Mouse (Mus musculus): ENCODE measurements at regions not wholly inside any gene's neighbourhood (a gene's known extent, or its start where the extent isn't known, plus 50 kb on each side); places are given as distances from the start of the nearest gene placed in this dataset.
"Not testable (repeated sequence)": the region's sequence is repeated elsewhere in the genome, so short reads cannot be mapped to it uniquely, and the experiment has no call there.

DNA sequence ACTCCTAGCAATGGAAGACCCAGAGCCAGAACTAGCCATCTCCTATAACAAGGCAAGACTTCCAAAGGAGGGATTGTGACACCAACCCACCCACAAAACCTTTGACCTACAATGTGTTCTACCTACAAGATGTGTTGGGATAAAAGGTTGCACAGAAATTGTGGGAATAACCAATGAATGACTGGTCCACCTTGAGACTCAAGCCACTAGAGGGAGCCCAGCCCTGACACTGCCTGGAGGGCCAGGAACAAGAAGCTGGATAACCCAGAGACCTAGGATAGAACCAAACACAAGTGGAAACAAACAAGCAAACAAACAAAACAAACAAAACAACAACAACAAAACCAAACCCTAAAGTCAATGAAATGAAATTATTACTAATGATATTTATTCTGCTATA, 288.8 kb downstream of the Dchs2 start:
- intact Hi-C loops (cut with DNase I), result no loop called here
- peak in 1 of 2 experiments; percentile 3 for DNase-seq (ENCODE audit: low spot score in 2 of 2)

DNA sequence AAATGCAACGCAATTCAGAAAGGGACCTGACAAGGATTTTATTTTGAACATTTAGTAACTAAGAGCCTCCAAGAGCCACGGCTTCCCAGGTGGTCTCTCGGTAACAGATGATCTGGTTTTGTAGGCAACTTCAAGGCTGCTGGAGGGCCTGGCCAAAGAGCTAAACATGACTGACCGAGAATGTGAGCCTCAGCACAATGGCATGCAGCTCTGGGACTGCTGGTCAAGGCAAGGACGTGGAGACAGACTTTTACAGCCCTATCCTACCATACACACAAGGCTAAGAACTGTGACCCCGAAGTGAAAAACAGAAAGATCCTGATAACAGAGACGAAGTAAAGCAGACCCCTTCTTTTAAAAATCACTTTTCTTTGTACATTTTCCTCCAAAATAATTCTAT, 296.5 kb downstream of the Dchs2 start:
- intact Hi-C loops (cut with DNase I), result no loop called here
- no peak for DNase-seq (ENCODE audit: low spot score in 2 of 2)

DNA sequence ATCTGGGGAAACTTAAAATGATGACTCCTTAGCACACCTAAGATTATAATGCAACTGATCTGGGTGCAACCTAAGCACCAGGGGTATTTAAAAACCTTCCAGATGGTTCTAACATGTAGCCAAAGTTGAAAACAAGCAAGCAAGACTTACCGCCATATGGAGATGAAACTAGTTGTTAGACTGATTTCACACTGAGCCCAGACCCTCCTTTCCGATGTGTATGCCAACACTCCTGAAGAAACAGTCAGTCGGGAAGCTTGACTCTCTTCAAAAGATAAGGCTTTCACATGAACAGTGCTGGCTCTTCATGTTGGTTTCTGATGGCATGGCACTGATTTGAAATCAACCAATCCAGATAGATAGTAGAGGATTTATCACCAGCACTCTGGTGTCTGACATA, 301.6 kb downstream of the Dchs2 start:
- intact Hi-C loops (cut with DNase I), result no loop called here

DNA sequence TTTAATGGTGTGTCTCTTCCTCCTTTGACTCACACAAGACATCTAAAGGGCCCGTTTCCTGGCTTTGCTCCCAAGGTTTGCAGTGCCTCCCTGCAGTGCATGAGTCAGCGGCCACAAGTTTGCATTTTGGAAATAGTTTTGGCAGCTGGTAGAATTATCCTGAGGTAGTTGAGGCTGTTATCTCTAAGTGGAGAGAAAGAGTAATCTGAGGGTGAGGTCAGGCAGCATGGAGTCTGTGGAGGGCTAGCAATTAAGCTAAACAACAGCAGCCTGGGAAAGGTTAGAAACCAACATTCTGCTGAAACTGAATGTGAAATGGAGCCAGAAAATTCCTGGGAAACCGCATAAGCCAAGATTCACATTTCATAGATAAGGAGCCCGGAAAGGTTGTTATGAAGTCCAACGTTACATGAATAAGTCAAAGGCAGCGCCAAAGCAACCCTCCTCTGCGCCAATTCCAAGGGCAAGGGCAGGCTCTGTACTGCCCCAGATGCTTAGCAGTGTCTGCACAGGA, 318.5 kb downstream of the Dchs2 start:
- intact Hi-C loops (cut with DNase I), result no loop called here
- DNase-seq (ENCODE audit: low spot score in 2 of 2), result peak; percentile 2 to 43

More for the DNA sequence above, 301.6 kb downstream of the Dchs2 start:
- DNase-seq (ENCODE audit: low spot score in 2 of 2), result peak in 1 of 2 experiments; percentile 9

GRCm38 (mm10) chr3:83450662-83451061, 315.5 kb upstream of the Sfrp2 start:
- no peak for DNase-seq (ENCODE audit: low spot score in 2 of 2)
- intact Hi-C loops (cut with DNase I), result no loop called here

- no peak for DNase-seq (ENCODE audit: low spot score in 2 of 2)
- intact Hi-C loops (cut with DNase I), result no loop called here
These were observed 314.8 kb upstream of the Sfrp2 start for GRCm38 (mm10) chr3:83451317-83451716.

DNA sequence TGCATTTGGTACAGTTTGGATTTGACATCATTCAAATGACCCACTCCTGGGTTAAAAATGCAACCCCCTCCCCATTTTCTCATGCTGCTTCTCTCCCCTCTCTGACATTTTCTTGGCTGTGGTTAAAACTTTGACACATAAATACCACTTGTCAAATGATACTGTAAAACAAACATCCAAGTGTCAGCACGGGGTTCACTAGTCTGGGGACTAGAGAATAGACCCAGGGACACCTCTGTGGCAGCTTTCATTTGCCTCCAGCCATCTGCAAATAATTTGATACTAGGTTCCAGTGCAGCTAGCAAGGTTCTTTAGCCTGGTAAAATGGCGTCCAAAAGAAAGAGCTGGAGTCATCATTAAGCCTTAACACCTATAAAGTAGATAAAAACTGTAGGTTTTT, 312.7 kb upstream of the Sfrp2 start:
- DNase-seq (ENCODE audit: low spot score in 2 of 2), result no peak
- intact Hi-C loops (cut with DNase I), result no loop called here

DNA sequence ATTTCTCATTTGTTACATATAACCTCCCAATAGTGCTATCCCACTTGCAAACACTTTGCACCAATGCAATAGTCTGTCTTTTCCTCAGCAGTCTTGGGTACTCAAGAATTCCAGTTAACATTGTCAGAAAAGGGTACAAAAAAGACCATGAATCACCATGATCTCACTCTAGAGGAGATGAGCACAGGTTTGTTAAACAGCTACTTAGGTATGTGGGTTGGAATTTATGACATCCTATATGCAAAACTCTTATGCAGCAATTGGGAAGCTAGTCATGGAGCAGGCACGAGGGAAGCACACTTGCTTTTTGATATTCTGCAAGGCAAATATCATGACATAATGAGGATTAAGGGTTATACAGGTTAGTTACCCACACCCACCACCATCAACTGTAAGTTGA, 307.7 kb upstream of the Sfrp2 start:
- intact Hi-C loops (cut with DNase I), result no loop called here
- DNase-seq (ENCODE audit: low spot score in 2 of 2), result no peak

- intact Hi-C loops (cut with DNase I), result no loop called here
- DNase-seq (ENCODE audit: low spot score in 2 of 2), result no peak
These were observed 286.9 kb upstream of the Sfrp2 start for GRCm38 (mm10) chr3:83479251-83479650.

DNA sequence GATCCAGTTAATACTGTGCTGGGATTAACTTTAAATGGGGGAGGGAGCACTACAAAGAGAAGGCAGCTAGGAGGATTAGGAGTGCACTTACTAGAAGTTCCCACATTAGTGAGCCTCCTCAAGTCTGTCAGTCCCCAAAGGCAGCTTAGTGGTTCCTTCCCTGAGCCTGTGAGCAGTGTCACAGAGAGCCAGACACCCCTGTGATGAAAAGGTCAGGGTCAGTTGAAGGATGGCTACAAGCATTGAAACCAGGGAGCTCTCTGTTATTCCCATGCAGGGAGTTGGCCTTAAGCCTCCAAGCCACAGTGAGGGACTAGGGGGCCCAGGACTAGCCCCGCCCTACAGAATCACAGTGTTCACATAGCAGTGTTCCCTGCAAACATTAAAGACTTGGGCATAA, 285.9 kb upstream of the Sfrp2 start:
- DNase-seq (ENCODE audit: low spot score in 2 of 2), result no peak
- intact Hi-C loops (cut with DNase I), result no loop called here

DNA sequence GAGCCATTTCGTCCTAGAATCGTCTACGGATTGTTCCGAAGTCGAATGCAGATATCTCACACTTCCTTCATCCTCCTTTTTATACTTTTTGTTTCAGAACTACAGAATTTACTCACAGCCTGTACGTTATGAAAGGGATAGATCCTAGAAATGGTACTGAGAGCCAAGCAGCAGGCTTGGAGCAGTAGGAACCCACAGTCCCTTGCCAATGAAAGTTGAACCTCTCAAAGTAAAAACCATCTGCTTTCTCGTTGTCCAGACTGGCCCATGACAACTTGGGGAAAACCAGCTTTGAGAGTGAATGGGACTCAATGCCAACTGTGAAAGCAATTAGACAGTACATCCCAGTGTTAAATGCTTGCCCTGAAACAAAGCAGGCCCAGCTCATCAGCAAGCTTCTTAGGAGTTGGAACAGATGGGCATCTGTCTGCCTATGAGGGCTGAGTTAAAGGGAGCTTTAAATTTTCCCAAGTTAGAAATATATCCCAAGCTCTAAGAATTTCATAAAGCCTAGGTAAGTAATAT, 279.9 kb upstream of the Sfrp2 start:
- intact Hi-C loops (cut with DNase I), result no loop called here
- no peak for DNase-seq (ENCODE audit: low spot score in 2 of 2)

- intact Hi-C loops (cut with DNase I), result no loop called here
- DNase-seq (ENCODE audit: low spot score in 2 of 2), result no peak
These were observed 270.5 kb upstream of the Sfrp2 start for GRCm38 (mm10) chr3:83495584-83495983.

DNA sequence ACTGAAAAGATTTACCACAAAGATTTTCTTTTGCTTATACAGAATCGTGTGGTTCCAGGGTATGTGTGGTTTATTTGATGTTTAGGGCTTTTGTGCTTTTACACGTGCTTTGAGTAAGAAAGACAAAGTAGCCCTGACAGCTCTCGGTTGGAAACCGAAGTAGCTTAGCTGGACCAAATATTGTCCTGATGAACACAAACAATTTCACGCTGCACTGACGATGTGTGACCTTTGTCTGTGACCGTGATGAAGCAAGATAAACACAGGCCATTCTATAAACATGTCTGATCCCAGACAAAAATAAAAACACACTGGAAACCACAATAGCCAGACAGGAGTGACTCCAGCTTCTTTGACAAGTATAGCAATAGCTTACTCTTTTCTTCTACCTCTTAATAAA, 262.2 kb upstream of the Sfrp2 start:
- intact Hi-C loops (cut with DNase I), result no loop called here
- no peak for DNase-seq (ENCODE audit: low spot score in 2 of 2)

DNA sequence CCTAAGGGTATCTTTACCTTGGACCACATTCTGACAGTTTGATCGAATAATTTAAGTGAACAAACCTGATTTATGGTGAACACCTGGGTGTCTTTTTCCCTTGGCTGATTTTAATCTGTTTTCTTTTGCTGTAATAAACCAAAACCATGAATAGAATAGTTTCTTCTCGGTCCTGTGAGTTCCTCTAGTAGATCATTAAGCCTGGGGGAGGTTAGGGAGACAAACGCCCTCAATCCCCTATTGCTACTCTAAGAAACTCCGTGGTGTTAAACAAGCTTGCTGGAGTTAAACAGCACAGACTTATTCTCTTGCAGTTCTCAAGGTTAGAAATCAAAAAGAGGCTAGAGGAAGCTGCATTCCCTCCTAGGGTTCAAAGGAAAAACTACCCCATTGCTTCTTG, 249.5 kb upstream of the Sfrp2 start:
- DNase-seq (ENCODE audit: low spot score in 2 of 2), result no peak
- intact Hi-C loops (cut with DNase I), result no loop called here

DNA sequence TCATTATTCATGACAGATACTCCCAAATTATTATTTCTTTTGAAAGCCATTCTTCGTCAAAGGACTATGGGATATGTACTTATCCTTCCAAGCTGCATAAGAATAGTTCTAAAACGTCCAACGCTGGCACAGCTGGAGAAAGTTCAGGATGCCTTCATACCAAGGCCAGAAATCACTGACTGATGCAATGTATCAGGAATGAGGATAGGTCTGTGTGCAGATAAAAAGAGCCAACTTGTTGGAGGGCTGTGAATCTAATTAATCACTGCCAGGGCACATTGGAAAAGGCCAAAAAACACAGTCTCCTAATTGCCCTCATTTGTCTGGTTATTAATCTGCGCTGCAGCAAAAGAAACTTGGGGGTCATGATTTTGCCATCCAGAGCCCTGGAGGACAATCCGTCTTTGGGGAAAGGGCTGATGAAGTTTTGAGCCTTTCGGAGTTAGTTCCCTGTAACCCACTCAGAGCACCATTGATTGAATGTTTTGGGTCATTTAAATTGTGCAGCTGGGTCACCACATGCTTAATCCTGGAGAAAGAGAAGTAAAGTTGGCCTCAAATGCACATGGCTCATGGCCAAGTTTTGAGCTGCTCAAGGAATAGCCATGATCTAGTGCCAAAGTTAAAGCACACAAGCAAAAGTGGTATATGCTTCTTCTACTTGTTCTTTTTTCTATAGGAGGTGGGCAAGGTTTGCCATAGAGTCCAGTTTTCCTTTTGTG, 248.0 kb upstream of the Sfrp2 start:
- intact Hi-C loops (cut with DNase I), result no loop called here
- DNase-seq (ENCODE audit: low spot score in 2 of 2), result no peak

DNA sequence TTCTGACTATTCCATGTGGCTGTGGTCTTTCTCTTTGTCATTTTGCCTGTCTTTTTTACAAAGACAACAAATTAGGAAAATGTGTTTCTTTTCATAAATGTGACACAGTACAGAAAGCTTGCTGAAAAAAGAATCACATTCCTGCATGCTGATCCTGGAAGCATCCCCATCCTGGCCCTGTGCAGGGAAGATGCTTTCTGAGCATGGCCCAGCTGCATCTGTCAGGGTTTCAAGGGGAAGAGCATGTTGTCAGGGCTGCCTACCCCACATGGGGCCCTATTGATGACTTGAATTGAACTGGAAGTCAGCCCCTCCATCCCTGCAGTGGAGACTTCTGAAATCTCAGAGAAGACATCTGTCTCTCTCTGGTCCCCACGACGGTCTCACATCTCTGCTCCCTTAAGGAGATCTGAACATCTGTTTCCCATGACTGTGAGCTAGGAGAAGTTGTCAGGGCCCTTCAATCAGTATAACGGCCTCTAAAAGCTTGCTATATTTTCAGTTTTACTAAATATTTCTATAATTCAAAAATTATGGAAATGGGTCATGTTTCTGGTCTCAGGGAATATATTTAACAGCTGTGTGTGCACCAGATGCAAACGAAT, 235.8 kb upstream of the Sfrp2 start:
- intact Hi-C loops (cut with DNase I), result no loop called here
- no peak for DNase-seq (ENCODE audit: low spot score in 2 of 2)

DNA sequence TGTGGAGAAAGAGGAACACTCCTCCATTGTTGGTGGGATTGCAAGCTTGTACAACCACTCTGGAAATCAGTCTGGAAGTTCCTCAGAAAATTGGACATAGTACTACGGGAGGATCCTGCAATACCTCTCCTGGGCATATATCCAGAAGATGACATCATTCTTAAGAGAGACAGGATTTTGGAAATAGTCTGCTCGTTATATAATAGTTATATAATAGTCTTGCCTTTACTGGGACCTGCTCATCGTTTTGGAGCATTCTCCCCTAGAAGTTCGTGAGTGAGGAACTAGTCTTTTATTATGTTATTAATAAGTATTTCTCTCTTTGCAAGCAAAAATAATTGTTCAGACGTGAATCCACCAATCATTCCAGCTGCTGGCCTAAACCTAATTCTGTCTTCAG, 229.5 kb upstream of the Sfrp2 start:
- intact Hi-C loops (cut with DNase I); DNase-seq (ENCODE audit: low spot score in 2 of 2): not testable (repeated sequence)

GRCm38 (mm10) chr3:83537231-83537630, 228.9 kb upstream of the Sfrp2 start:
- DNase-seq (ENCODE audit: low spot score in 2 of 2), result no peak
- intact Hi-C loops (cut with DNase I), result no loop called here

- no peak for DNase-seq (ENCODE audit: low spot score in 2 of 2)
- intact Hi-C loops (cut with DNase I), result no loop called here
These were observed 228.4 kb upstream of the Sfrp2 start for GRCm38 (mm10) chr3:83537711-83538110.

DNA sequence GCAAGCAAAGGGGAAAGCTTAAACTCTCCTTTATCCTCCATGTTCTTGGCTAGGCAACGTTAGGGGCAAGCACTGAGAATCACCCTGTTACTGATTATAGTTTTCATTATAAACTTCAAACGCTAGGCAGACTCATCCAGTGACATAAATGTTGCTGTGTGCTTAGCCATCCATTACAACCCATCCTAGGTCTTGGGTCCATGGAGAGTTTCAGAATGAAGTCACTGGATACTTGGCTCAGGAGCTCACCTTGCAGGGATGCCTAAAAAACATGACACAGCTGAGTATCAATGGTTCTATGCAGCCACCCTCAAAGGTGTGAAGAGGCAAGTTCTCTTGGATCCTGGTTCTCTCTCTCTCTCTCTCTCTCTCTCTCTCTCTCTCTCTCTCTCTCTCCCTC, 227.2 kb upstream of the Sfrp2 start:
- intact Hi-C loops (cut with DNase I), result no loop called here
- DNase-seq (ENCODE audit: low spot score in 2 of 2), result no peak

All from left cerebral cortex, postnatal 25 days (tissue).